Mouse (Mus musculus): ENCODE data around the gene Sparcl1. TPM values are rescaled to one million over a fixed set of nuclear protein-coding genes. Genes with fewer than 3 reads are reported as not detected.
A peak's percentile ranks its signal among the peaks of the same experiment; 100 is the strongest.

Gene Sparcl1
- total RNA-seq, 2 experiments from 2014 or later: 35.4 to 50.2 TPM

- no peak for DNase-seq (ENCODE audit: low spot score in 2 of 2)
Measured at GRCm38 (mm10) chr5:104112016-104112415, 1.5 kb downstream of the Sparcl1 start.

GRCm38 (mm10) chr5:104110171-104110920 lies 3.2 kb downstream of the Sparcl1 start:
- no peak for DNase-seq (ENCODE audit: low spot score in 2 of 2)

- DNase-seq (ENCODE audit: low spot score in 2 of 2): no peak
Measured at GRCm38 (mm10) chr5:104109516-104109915, 4.0 kb downstream of the Sparcl1 start.

GRCm38 (mm10) chr5:104108879-104109369 lies 4.6 kb downstream of the Sparcl1 start:
- DNase-seq (ENCODE audit: low spot score in 2 of 2): peak in 1 of 2 experiments; percentile 18

- DNase-seq (ENCODE audit: low spot score in 2 of 2): no peak
Measured at GRCm38 (mm10) chr5:104108127-104108875, 5.2 kb downstream of the Sparcl1 start.

- DNase-seq (ENCODE audit: low spot score in 2 of 2): no peak
Measured at GRCm38 (mm10) chr5:104104111-104104510, 9.4 kb downstream of the Sparcl1 start.

- no peak for DNase-seq (ENCODE audit: low spot score in 2 of 2)
Measured at GRCm38 (mm10) chr5:104103171-104103570, 10.4 kb downstream of the Sparcl1 start.

- DNase-seq (ENCODE audit: low spot score in 2 of 2): no peak
Measured at GRCm38 (mm10) chr5:104101678-104102531, 11.6 kb downstream of the Sparcl1 start.

- no peak for DNase-seq (ENCODE audit: low spot score in 2 of 2)
Measured at GRCm38 (mm10) chr5:104096078-104096938, 17.2 kb downstream of the Sparcl1 start.

GRCm38 (mm10) chr5:104095416-104096077 lies 18.0 kb downstream of the Sparcl1 start:
- no peak for DNase-seq (ENCODE audit: low spot score in 2 of 2)

- DNase-seq (ENCODE audit: low spot score in 2 of 2): no peak
Measured at GRCm38 (mm10) chr5:104089751-104090150, 23.8 kb downstream of the Sparcl1 start.

- DNase-seq (ENCODE audit: low spot score in 2 of 2): no peak
Measured at GRCm38 (mm10) chr5:104085366-104085765, 28.2 kb downstream of the Sparcl1 start.

- no peak for DNase-seq (ENCODE audit: low spot score in 2 of 2)
Measured at GRCm38 (mm10) chr5:104080736-104081135, 32.8 kb downstream of the Sparcl1 start.

GRCm38 (mm10) chr5:104077508-104077907 lies 36.0 kb downstream of the Sparcl1 start, which contains the start of gene Gm17660:
TSS of gene Gm17660 (minus strand) at chr5:104077608.
- no peak for DNase-seq (ENCODE audit: low spot score in 2 of 2)

- no peak for DNase-seq (ENCODE audit: low spot score in 2 of 2)
Measured at GRCm38 (mm10) chr5:104076361-104076760, 37.2 kb downstream of the Sparcl1 start.

- peak; percentile 64 to 82 for DNase-seq (ENCODE audit: low spot score in 2 of 2)
Measured at GRCm38 (mm10) chr5:104074388-104074787, 39.1 kb downstream of the Sparcl1 start.

- DNase-seq (ENCODE audit: low spot score in 2 of 2): no peak
Measured at GRCm38 (mm10) chr5:104073602-104074001, 39.9 kb downstream of the Sparcl1 start.

GRCm38 (mm10) chr5:104072272-104072886 lies 41.2 kb downstream of the Sparcl1 start:
- no peak for DNase-seq (ENCODE audit: low spot score in 2 of 2)

GRCm38 (mm10) chr5:104071048-104071447 lies 42.5 kb downstream of the Sparcl1 start:
- DNase-seq (ENCODE audit: low spot score in 2 of 2): no peak

Data from adrenal gland, adult 18-20 months (tissue).